Mouse (Mus musculus): ENCODE measurements around the gene Ffar1. TPM values are rescaled to one million over a fixed set of nuclear protein-coding genes. Genes with fewer than 3 reads are reported as not detected.
"Not testable (repeated sequence)": the region's sequence is repeated elsewhere in the genome, so short reads cannot be mapped to it uniquely, and the experiment has no call there.

The Ffar1 gene
- polyA plus RNA-seq, 2 experiments, result 0.01 TPM; not detected in 1

DNA sequence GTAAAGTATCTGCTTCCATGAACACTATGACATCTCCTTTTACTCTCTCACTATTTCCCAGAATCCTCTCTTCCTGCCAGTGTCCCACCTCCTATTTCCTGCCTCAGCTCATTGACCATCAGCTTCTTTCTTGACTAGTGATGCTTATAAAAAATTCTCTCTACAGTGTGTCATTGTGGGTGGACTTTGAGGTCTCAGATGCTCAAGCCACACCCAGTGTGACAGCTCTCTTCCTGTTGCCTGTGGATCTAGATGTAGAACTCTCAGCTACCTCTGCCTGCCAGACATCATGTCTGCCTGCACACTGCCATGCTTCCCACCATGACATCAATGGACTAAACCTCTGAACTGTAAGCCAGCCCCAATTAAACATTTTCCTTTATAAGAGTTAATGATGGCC lies 24.1 kb downstream of the Ffar1 start:
- TF ChIP-seq CTCF (IDR thresholded peaks at IDR 0.05; ENCODE audit: low read depth), result no peak
- TF ChIP-seq EP300 (IDR thresholded peaks at IDR 0.05; ENCODE audit: low read depth), result no peak
- no peak for DNase-seq (ENCODE audit: low read depth in 3 of 3, low spot score in 3 of 3)
- no peak for ATAC-seq (ENCODE audit: insufficient read depth)
- no peaks in the 10 kb centered on the region for H3K9me3 ChIP-seq (ENCODE audit: control insufficient read depth, low read length)
- H3K4me1 ChIP-seq (replicated peaks; ENCODE audit: control insufficient read depth in 2 of 2, insufficient read depth in 2 of 2, low read length in 1 of 2), result peaks cover 0 to 9% of the 10 kb centered on the region in 2 experiments; a peak in 2 of 4 replicates
- no peaks in the 10 kb centered on the region for H3K27me3 ChIP-seq (ENCODE audit: control insufficient read depth, insufficient read depth, low read length)
- no peak overlapping the region for H3K9ac ChIP-seq (replicated peaks)
- no peak overlapping the region for H3K4me2 ChIP-seq (ENCODE audit: low read depth)
- H3K4me3 ChIP-seq (ENCODE audit: insufficient read depth in 1 of 2, low read depth in 2 of 2, low read length in 2 of 2), result no peak overlapping the region
- H3K27ac ChIP-seq, result no peak overlapping the region
- H3K36me3 ChIP-seq (replicated peaks; ENCODE audit: control insufficient read depth, insufficient read depth, low read depth), result no peaks in the 10 kb centered on the region

DNA sequence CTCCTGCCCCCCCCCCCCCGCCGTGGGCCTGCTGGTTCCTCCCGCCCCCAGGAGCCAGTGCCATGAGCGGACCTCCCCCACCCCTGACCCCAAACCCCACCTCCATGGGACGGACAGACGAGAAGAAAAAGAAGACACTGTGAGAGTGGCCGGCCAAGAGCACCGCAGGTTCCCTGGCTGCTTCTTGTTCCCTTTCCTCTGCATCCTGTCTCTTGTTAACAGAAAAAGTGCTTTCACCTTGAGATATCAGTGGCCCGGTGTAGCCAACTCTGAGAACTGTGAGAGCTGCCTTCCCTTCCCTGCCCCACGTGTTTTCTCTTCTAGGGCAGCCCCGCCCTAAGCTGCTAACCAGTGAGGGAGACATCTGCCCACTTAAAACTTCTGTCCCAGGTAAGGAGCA lies 28.7 kb downstream of the Ffar1 start:
- not testable (repeated sequence) for H3K36me3 ChIP-seq (replicated peaks; ENCODE audit: control insufficient read depth, insufficient read depth, low read depth)
- WGBS (ENCODE audit: insufficient replicate concordance), result 12% methylated on average over 9 of the region's 11 CpGs

DNA sequence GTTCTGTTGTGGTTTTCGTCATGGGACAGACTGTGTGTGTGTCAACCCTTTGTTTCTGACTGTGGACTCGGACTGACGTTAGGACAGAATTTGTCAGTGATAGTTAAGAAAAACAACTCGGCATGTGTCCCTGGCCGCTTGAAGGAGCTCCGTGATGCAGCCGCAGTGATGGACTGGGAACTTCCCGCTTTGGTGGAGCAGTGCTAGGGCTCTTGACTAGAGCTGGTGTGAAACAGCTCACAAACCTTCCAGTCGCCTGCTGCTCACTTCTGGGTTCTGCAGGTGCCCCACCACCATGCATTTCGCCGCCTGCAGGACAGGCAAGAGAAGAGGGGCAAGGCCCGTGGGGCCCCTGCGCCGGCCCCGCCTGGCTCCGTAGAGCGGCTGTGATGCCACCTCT lies 29.1 kb downstream of the Ffar1 start:
- H3K4me3 ChIP-seq (ENCODE audit: insufficient read depth in 1 of 2, low read depth in 2 of 2, low read length in 2 of 2), result no peak overlapping the region
- no peak overlapping the region for H3K27ac ChIP-seq
- no peak overlapping the region for H3K9ac ChIP-seq (replicated peaks)
- H3K4me1 ChIP-seq (replicated peaks; ENCODE audit: control insufficient read depth in 2 of 2, insufficient read depth in 2 of 2, low read length in 1 of 2), result no peaks in the 10 kb centered on the region
- no peaks in the 10 kb centered on the region for H3K27me3 ChIP-seq (ENCODE audit: control insufficient read depth, insufficient read depth, low read length)
- TF ChIP-seq EP300 (IDR thresholded peaks at IDR 0.05; ENCODE audit: low read depth) (no peak), CTCF (IDR thresholded peaks at IDR 0.05; ENCODE audit: low read depth) (no peak)
- no peaks in the 10 kb centered on the region for H3K9me3 ChIP-seq (ENCODE audit: control insufficient read depth, low read length)
- WGBS (ENCODE audit: insufficient replicate concordance), result 46% methylated on average over 17 of the region's 17 CpGs
- DNase-seq (ENCODE audit: low read depth in 3 of 3, low spot score in 3 of 3), result no peak
- no peak overlapping the region for H3K4me2 ChIP-seq (ENCODE audit: low read depth)
- no peaks in the 10 kb centered on the region for H3K36me3 ChIP-seq (replicated peaks; ENCODE audit: control insufficient read depth, insufficient read depth, low read depth)
- no peak for ATAC-seq (ENCODE audit: insufficient read depth)

More for the DNA sequence above, 28.7 kb downstream of the Ffar1 start:
- not testable (repeated sequence) for H3K4me2 ChIP-seq (ENCODE audit: low read depth); DNase-seq (ENCODE audit: low read depth in 3 of 3, low spot score in 3 of 3); ATAC-seq (ENCODE audit: insufficient read depth); H3K9me3 ChIP-seq (ENCODE audit: control insufficient read depth, low read length); H3K27me3 ChIP-seq (ENCODE audit: control insufficient read depth, insufficient read depth, low read length); H3K27ac ChIP-seq; H3K4me1 ChIP-seq (replicated peaks; ENCODE audit: control insufficient read depth in 2 of 2, insufficient read depth in 2 of 2, low read length in 1 of 2); H3K9ac ChIP-seq (replicated peaks); H3K4me3 ChIP-seq (ENCODE audit: insufficient read depth in 1 of 2, low read depth in 2 of 2, low read length in 2 of 2)

GRCm38 (mm10) chr7:30829428-30829827 lies 31.9 kb downstream of the Ffar1 start:
- Histone ChIP-seq H3K4me2 (ENCODE audit: low read depth) (no peak overlapping the region), H3K4me3 (ENCODE audit: insufficient read depth in 1 of 2, low read depth in 2 of 2, low read length in 2 of 2) (no peak overlapping the region), H3K27ac (no peak overlapping the region), H3K9ac (replicated peaks) (no peak overlapping the region), H3K36me3 (replicated peaks; ENCODE audit: control insufficient read depth, insufficient read depth, low read depth) (no peaks in the 10 kb centered on the region), H3K27me3 (ENCODE audit: control insufficient read depth, insufficient read depth, low read length) (no peaks in the 10 kb centered on the region), H3K9me3 (ENCODE audit: control insufficient read depth, low read length) (no peaks in the 10 kb centered on the region), H3K4me1 (replicated peaks; ENCODE audit: control insufficient read depth in 2 of 2, insufficient read depth in 2 of 2, low read length in 1 of 2) (no peaks in the 10 kb centered on the region; a peak in 1 of 4 replicates)
- TF ChIP-seq EP300 (IDR thresholded peaks at IDR 0.05; ENCODE audit: low read depth) (no peak), CTCF (IDR thresholded peaks at IDR 0.05; ENCODE audit: low read depth) (no peak)
- DNase-seq (ENCODE audit: low read depth in 3 of 3, low spot score in 3 of 3) (no peak), ATAC-seq (ENCODE audit: insufficient read depth) (no peak)
- 55% methylated on average over 3 of the region's 3 CpGs for WGBS (ENCODE audit: insufficient replicate concordance)

- not testable (repeated sequence) for ATAC-seq (ENCODE audit: insufficient read depth); H3K4me3 ChIP-seq (ENCODE audit: insufficient read depth in 1 of 2, low read depth in 2 of 2, low read length in 2 of 2)
Measured at GRCm38 (mm10) chr7:30828871-30829270, 32.5 kb downstream of the Ffar1 start.

DNA sequence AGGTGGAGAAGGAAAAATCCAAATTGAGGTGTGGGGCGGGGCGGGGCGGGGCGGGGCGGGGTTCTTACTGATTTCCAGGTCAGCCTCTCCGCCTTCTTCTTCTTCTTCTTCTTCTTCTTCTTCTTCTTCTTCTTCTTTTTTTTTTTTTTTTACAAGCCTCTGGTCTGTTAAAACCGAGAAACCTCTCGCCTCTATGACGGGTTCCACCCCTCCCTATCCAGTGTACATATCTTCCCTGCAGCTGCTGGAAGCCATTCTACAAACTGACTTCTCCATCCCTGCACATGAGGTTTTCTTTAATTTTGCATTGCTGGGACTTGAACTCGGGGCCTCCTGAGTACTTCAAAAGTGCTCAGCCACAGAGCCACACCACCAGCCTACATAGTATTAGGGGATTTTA lies 34.7 kb downstream of the Ffar1 start:
- WGBS (ENCODE audit: insufficient replicate concordance), result 63% methylated on average over 10 of the region's 10 CpGs
- Histone ChIP-seq H3K36me3 (replicated peaks; ENCODE audit: control insufficient read depth, insufficient read depth, low read depth) (no peaks in the 10 kb centered on the region), H3K4me2 (ENCODE audit: low read depth) (no peak overlapping the region), H3K9me3 (ENCODE audit: control insufficient read depth, low read length) (no peaks in the 10 kb centered on the region), H3K9ac (replicated peaks) (no peak overlapping the region), H3K4me3 (ENCODE audit: insufficient read depth in 1 of 2, low read depth in 2 of 2, low read length in 2 of 2) (no peak overlapping the region), H3K27ac (no peak overlapping the region), H3K27me3 (ENCODE audit: control insufficient read depth, insufficient read depth, low read length) (no peaks in the 10 kb centered on the region), H3K4me1 (replicated peaks; ENCODE audit: control insufficient read depth in 2 of 2, insufficient read depth in 2 of 2, low read length in 1 of 2) (no peaks in the 10 kb centered on the region; a peak in 1 of 4 replicates)
- TF ChIP-seq CTCF (IDR thresholded peaks at IDR 0.05; ENCODE audit: low read depth) (no peak), EP300 (IDR thresholded peaks at IDR 0.05; ENCODE audit: low read depth) (no peak)
- ATAC-seq (ENCODE audit: insufficient read depth), result no peak
- no peak for DNase-seq (ENCODE audit: low read depth in 3 of 3, low spot score in 3 of 3)

More at GRCm38 (mm10) chr7:30828871-30829270, 32.5 kb downstream of the Ffar1 start:
- H3K27ac ChIP-seq; DNase-seq (ENCODE audit: low read depth in 3 of 3, low spot score in 3 of 3); H3K9me3 ChIP-seq (ENCODE audit: control insufficient read depth, low read length); H3K4me2 ChIP-seq (ENCODE audit: low read depth); H3K36me3 ChIP-seq (replicated peaks; ENCODE audit: control insufficient read depth, insufficient read depth, low read depth); H3K9ac ChIP-seq (replicated peaks); H3K4me1 ChIP-seq (replicated peaks; ENCODE audit: control insufficient read depth in 2 of 2, insufficient read depth in 2 of 2, low read length in 1 of 2); H3K27me3 ChIP-seq (ENCODE audit: control insufficient read depth, insufficient read depth, low read length): not testable (repeated sequence)

Data from liver, embryonic 14.5 days (tissue).